Mouse (Mus musculus) hindlimb bud, embryonic 11.5 days (tissue): ENCODE data around the gene Ets2.
"Not testable (repeated sequence)": the region's sequence is repeated elsewhere in the genome, so short reads cannot be mapped to it uniquely, and the experiment has no call there.

ENCODE experiments used
- DNase-seq: peaks from one replicate; pipeline ENCODE4 v3.0.0-alpha.2; 2012; ENCODE audit warnings: low read depth, low spot score; ENCODE audit errors: extremely low spot score

The Ets2 gene

DNA sequence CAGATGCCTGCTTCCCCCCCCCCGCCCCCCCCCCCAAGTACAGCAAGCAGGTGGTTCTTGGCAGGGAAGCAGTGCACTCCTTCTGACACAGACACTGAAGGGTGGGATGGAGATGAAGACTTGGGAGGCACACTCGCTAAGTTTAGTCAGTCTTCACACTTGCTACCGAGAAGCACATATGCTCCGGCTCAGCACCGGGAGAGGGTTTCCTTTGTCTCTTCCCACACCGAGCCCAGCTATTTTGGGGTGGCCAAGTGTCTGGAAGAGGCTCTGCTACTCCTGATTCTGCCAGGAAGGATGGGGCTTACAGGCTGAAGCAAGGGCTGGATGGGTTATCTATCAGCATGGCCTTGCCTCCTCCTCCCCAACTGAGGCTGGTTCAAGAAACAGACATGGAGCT, 5.3 kb upstream of the Ets2 start:
- DNase-seq: no peak

DNA sequence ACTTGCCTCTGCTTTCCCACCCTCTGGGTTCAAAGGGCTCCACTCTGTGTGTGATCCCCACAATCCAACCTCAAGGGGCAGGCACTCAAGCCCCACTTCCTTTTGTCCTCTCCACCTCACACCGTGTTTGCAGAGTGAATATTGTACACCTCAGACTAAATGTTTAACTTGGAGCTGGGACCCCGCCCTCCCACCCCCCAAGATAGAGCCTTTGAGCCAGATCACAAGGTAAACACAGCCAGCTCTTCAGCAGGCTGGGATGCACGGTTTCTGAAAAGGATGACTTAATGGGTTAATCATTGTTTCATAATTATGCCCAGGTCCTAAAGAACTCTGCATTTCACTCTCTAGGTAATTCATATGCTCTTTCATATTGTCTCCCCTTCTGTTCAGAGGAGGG, 2.2 kb upstream of the Ets2 start:
- no peak for DNase-seq

DNA sequence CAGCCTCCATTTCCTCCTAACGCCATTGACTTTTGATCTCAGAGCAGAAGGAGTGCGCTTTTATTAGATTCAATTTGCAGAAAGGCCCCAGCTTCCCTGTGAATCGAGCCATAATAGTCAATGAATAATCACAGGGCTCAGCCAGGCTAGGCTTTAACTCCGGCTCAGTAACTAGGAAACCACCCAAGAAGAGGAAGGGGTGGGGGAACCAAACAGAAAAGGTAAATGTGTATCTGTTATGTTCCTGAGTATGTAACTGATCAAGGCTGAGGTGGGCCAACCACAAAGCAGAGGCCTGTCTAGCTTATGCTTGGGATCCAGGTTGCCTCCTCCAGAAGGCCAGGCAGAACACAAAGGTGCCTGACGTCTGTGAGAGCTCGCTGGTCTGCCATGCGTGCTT, 1.7 kb upstream of the Ets2 start:
- no peak for DNase-seq

DNA sequence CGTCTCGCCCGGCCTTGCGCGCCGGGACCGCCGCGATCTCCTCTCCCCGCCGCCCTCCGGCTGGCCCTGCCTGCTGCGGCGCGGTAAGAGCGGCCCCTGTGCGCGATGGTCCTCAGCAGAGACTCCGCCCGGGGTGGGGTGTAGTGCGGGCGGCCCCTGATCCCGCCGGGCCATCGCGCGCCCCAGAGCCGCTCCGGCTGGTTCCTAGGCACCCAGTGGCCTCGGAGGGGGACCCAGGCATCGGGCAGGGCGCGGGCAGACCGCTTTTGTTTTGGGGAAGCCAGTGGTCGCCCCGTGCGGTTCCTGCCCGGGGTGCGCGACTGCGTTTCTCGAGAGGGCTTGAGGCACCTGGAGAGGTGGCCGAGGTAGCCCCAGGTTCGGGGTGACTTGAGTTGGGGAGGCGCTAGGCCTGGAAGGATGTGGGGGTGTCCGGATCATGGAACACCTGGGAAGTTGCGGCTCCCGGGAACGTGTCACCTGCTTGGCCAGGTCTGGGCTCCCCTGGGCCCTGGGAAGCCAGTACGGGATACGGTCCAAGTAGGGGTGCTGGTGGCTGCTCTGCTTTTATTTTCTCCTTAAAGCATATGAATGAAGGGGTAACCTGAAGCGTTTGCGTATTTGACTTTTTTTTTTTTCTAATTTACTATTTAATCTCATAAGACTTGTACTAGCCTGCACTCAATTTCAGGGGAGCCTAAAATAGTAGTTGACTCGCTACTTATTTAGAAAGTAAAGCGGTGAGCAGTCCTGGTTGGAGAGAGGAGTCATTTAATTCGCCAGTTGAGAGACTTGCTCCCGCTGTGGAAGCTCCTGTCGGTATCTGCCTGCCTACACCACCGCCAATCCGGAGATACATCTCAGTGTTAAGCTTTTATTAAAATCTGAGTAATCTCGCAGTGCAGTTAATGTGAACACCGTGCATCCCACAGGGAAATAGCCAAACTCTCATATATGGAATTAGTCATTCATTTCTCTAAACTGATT, 979 bp downstream of the Ets2 start:
- no peak for DNase-seq

DNA sequence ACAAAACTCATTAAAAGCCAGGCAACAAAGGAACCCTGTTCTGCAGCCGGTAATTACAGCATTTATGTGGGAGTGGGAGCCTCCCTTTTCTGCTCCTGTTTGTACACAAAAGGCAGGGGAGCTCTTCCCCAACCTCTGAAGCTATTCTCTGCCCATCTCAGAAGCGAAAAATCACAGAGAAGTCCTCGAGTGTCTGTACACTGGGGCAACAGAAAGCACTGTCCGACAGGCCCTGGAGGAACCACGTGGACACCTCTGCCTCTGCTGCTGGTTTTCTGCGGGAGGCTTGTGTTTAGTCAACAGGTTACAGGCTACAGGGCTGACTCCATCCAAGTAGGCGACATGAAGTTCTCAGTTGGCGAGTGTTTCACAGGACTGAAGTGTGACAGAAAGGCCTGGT, 2.1 kb downstream of the Ets2 start:
- no peak for DNase-seq

DNA sequence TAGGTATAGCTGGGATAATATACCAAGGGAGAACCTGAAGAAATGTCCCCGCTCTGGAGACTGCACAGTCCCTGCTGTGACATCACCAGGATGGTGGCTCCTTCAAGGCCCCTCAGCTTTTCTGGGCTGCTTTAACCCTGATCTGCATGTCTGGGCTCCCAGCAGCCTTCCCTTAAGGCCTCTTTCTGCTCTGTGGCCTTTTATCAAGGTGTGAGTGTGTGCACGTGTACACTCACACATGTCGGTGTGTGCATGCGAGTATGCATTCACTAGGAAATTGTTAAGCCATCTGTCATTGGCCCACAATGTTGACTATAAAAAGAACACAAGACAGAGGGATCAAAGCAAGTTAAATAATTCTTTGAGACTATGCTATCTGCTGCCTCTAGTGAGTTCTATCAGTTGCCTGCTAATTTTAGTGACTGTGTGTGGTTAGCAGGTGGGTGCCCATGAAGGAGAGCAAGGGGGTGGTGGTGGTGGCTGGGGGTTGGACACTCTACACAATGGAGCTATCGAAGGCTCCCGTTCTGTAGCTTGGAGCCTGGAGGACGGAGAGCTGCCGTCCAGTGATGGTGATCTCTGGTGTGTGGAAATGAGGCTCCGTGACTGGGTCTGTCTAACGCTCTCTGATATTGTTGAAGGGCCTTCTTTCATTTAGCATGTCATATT, 2.9 kb downstream of the Ets2 start:
- DNase-seq: no peak

DNA sequence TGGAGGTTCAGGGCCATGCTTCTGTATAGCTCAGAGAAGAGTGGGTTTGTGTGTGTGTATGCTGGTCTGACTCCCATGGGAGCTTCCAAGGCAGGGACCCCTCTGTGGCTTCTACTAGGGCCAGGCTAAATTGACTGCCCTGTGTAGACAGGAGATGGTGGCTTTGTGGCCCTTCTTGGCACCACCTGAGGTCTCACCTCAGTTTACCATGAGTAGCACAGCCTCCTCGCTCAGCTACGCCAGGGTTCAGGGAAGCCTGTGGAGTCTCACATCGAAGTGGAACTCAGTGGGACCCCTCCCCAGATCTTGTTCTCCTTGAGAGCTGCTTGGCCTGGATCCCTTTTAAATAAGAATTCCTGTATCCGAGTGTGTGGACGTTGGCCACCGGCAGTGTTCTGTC, 3.9 kb downstream of the Ets2 start:
- no peak for DNase-seq

DNA sequence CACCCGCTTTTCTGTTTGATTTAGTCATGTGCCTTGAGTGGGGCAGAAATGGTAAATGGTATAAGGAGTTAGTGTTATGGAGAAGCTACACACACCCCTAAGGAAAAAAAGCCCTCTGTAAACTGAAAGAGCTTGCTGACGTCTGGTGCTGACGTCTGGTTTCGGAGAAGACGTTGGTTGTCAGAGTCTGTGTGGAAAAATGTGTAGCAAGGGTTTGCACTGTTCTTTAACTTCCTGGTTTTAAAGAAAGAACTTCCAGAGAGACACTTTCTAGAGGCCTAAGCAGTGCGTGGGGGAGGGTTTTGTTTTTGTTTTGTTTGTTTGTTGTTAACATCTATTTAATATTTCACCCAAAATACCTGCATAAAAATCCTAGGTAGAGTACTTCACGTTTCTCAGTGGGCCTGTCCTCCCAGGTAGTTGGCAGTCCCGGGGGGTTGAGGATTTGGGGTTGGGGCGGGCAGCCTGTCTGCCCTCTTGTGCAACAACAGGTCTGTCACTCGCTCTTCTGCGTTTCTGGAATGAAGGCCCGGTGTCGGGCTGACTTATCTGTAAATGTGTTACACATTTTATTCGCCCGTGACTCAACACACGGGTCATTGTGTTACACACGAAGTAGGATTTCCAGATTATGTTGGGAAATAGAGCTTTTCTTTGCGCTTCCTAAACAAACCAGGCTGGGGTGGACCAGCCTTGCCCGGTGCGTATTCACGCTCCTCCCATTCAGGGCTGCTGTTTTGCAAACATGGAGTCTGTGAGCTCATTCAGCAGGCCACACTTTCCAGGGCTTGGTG, 6.5 kb downstream of the Ets2 start:
- DNase-seq: no peak

DNA sequence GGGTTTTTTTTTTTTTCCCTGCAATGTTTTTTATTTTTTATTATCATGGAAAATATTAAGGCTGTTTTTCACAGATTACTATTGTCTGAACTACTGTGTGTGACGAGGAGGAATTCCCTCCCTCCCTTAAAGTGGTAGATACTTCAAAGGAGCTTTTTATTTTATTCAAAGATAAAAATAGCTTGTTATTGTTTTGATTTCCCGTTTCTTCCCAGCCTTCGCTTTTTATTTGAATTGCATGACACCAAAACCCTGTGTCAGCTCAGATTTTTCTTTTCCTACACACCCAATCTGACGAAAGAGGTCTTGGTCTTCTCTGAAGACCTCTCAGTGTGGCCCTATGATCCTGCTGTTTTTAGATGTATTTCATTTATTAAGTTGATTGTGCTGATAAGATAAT, 7.3 kb downstream of the Ets2 start:
- no peak for DNase-seq

DNA sequence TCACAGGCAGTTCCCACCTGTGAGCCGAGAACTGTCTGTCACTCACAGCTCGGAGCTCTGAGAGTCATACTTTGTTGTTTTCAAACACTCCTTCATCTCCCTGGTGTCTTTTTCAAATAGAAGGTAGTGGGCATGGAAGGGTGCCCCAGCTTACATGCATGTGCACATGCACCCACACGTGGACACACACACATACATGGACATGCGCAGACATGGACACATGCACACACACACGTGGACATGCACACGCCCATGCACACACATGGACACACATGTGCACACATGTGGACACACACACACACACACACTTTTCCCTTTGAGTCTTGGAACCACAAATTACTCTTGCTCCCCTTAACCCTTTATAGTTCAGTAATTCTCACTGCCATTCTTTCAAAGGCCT, 8.3 kb downstream of the Ets2 start:
- DNase-seq: no peak

DNA sequence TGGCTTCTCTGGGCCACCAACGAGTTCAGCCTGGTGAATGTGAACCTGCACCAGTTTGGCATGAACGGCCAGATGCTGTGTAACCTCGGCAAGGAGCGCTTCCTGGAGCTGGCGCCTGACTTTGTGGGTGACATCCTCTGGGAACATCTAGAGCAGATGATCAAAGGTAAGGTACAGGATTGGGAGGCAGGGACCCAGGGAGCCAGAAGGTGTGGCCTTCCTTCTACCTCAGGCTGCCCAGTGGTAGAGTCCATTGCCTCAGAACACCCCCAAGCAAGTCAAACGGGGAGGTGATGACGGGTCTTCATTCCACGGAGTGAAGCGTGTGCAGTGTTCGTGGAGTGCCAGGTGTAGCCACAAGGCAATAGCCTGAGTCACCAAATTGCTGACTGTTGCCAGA, 10.2 kb downstream of the Ets2 start:
- DNase-seq: no peak

DNA sequence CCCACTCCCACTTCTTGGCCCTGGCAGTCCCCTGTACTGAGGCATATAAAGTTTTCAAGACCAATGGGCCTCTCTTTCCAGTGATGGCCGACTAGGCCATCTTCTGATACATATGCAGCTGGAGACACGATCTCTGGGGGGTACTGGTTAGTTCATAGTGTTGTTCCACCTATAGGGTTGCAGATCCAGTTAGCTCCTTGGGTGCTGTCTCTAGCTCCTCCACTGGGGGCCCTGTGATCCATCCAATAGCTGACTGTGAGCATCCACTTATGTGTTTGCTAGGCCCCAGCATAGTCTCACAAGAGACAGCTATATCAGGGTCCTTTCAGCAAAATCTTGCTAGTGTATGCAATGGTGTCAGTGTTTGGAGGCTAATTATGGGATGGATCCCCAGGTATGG, 11.2 kb downstream of the Ets2 start:
- not testable (repeated sequence) for DNase-seq

DNA sequence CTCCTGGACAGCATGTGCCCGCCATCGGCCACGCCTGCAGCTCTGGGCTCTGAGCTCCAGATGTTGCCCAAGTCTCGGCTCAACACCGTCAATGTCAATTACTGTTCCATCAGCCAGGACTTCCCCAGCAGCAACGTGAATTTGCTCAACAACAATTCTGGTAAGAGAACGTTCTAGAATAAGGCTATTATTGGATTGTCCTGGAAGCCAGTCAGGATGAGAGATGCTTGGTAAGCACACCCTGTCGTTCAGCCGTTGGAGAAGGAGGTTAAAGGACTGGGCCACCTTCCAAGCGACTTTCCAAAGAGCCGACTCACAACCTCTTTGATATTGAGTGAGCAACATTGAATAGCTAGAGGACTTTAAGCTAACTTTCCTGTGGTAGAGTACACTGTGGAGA, 13.2 kb downstream of the Ets2 start:
- no peak for DNase-seq

DNA sequence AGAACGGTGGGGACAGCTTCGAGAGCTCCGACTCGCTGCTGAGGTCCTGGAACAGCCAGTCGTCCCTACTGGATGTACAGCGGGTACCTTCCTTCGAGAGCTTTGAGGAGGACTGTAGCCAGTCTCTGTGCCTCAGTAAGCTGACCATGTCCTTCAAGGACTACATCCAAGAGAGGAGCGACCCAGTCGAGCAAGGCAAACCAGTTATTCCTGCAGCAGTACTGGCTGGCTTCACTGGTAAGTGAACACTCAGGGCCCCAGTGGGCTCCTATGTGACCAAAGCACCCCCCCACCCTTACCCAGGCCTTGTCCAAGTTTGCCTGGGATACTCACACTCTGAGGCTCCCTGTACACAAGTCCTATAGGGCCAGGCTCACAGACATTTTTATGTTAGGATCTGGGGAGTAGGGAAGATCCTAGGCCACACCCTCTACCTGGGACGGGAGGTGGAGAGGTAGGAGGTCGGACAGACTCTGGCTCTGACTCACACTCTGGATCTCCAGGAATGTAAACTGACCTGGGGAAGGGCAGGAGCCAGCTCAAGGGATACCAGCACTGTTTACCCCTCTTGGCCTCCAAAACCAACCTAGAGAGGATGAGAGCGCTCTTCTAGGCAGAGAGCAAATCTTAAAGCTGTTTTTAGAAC, 14.3 kb downstream of the Ets2 start:
- no peak for DNase-seq

DNA sequence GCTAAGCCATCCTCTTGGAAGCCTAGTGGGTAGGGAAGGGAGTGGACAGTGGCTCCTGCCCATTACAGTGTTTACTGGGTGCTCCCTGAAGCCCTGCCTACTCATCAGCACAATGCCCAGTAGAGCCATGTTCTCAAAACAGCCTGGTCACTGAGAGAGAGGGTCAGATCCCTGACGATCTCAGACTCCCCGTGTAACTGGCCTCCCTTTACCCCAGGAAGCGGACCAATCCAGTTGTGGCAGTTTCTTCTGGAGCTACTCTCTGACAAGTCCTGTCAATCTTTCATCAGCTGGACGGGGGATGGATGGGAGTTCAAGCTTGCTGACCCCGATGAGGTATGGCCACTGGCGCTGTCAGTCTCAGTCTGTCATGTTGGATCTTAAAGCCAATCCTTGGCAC, 15.8 kb downstream of the Ets2 start:
- no peak for DNase-seq

DNA sequence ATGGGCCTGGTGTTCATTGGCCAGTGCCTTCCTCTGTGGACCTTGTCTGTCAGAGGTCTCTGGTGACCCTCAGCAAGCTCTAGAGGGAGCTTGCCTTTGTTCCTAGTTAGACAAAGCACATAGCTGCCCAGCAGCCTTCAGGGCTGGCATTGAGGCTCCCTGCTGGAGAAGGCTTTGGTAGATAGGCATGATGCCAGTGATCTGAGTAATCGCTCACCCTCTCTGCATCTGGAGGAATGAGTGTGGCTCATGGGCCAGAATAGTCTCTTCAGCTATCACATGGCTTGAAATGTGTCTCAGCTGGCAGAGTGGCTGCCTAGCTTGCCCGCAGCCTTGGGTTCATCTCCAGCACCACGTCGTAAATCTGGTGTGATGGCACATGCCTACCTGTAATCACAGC, 16.2 kb downstream of the Ets2 start:
- no peak for DNase-seq

DNA sequence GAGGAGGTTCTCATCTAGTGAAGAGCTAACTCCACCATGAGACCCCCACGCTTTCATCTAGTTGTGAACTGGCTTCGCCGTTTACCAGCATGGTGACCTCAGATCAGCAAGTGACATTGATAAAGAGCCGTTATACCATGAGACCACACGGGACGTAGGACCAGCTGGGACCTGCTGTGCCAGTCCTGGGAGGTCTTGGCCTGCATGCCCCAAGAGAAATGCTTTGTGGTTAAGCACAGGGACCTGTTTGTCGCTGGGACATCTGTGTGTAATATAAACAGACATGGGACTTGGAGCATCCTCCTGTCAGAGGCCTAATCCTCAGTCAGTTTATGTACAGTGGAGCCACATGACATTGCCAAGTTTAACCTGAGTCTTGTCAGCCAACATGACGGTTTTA, 18.7 kb downstream of the Ets2 start:
- no peak for DNase-seq

DNA sequence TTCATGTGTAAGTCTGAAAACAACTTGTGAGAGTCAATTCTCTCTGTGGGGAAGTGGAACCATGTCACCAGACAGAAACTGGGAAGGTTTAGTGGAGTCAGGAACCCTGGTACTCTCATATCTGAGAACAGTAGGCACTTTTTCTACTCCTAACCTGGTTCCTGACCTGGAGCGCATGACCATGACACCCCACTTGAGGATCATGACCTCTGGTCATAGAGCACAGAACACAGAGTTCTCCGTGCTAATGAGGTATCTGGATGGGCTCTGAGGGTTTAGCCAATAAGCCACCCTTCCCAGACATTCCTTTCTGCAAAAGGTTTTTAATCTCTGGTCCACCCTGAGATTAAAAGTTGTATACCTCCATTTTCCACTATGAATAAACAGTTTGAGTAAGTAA, 22.4 kb downstream of the Ets2 start:
- DNase-seq: no peak

DNA sequence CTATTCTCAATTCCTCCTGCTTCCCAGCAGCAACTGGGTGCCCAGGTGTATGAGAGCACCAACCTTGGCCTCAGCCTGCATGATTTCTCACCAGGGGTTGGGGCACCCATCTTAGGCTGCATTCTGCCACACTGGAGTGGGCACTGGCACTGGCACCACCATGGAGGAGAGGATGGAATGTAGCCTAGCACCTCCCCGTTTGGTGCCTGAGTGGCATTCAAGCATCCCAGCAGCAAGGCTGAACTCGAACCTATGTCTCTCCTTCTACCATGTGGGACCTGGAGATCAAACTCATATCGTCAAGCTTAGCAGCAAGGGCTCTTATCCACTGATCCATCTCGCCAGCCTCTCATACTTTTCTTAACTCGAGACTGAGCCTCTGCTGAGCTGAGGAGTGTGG, 22.9 kb downstream of the Ets2 start:
- no peak for DNase-seq

DNA sequence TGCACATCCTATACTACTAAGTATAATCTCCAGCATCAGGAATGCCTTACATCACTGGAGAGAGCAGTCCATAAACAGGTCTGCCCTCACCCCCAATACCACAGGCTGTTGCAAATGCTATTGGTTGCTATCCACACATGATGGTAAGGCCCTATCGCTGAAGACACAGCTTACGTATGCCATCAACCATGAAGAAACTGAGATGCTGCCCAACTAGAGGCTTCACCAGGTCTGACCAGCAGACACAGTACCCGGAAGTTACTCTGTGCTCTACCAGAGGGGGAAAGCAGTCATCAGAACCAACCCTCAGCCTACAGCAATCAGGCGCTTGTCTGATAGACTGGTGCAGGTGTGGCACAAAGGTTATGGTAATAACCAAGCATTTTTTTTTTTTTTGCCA, 24.9 kb downstream of the Ets2 start:
- DNase-seq: no peak
